Mouse (Mus musculus): ENCODE data around the gene Fads3. TPM values are rescaled to one million over a fixed set of nuclear protein-coding genes. Genes with fewer than 3 reads are reported as not detected.

Fads3 gene
- total and polyA plus RNA-seq, 3 experiments, result 2.3 to 11.2 TPM; not detected in 1

DNA sequence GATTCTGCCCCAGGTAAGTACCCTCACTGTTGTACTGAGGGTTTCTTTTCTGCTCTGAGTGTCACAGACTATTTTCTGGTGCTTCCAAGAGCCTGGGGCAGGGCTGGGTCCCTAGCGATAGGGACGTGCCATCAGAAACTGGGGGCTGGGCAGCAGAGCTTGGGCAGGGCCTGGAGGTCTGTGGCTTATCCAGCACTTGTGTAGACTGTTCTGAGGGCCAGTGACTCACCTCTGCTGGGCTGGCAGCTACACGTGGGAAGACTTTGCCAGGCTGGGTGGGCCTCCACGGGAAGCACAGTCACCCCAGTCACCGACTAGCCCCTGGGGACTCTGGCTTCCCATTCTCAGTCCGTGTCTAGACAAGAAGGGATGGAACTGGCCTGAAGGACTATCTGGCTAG is 863 bp downstream of the Fads3 start:
- DNase-seq (ENCODE audit: low read depth, low spot score), result peak; percentile 78
- Histone ChIP-seq H3K4me1 (ENCODE audit: control insufficient read depth in 1 of 2, insufficient read depth in 2 of 2, low read length in 2 of 2) (peaks cover 17 to 28% of the 10 kb centered on the region in 2 experiments), H3K36me3 (ENCODE audit: control insufficient read depth in 1 of 2, insufficient read depth in 2 of 2, low read length in 2 of 2) (peaks cover 0 to 18% of the 10 kb centered on the region in 2 experiments; a peak in 2 of 4 replicates), H3K79me2 (ENCODE audit: control insufficient read depth, insufficient read depth, low read length, poor library complexity) (no peaks in the 10 kb centered on the region), H3K9me3 (replicated peaks; ENCODE audit: insufficient read depth, low read length) (no peaks in the 10 kb centered on the region), H3K4me3 (ENCODE audit: control insufficient read depth in 1 of 2, insufficient read depth in 1 of 2, low read depth in 2 of 2, low read length in 2 of 2) (peak overlapping the region; percentile 52 to 68), H3K27me3 (ENCODE audit: control insufficient read depth in 1 of 2, insufficient read depth in 2 of 2, low read length in 2 of 2) (peaks cover 0 to 4% of the 10 kb centered on the region in 2 experiments; a peak in 1 of 4 replicates), H3K9ac (ENCODE audit: control insufficient read depth, low read depth, low read length, poor library complexity, severe bottlenecking) (no peak overlapping the region; the same call in 1 of the 2 replicates), H3K27ac (ENCODE audit: control insufficient read depth, low read depth, low read length) (no peak overlapping the region)
- TF ChIP-seq MAX (IDR thresholded peaks at IDR 0.05; ENCODE audit: low read length) (peak; percentile 36; the same call in 1 of the 2 replicates), ZC3H11A (IDR thresholded peaks at IDR 0.05; ENCODE audit: low read depth, low read length) (no peak), MAFK (IDR thresholded peaks at IDR 0.05; ENCODE audit: borderline replicate concordance, low read depth, low read length) (0 out of 2 replicates have a peak, but pooled peaks have one; percentile 11), UBTF (IDR thresholded peaks at IDR 0.05; ENCODE audit: borderline replicate concordance, insufficient read depth, low read depth, low read length) (no peak), ZMIZ1 (IDR thresholded peaks at IDR 0.05; ENCODE audit: low read depth, low read length) (no peak), TBP (IDR thresholded peaks at IDR 0.05; ENCODE audit: low read depth, low read length) (no peak), GATA1 (IDR thresholded peaks at IDR 0.05; ENCODE audit: low read depth, low read length) (peak; percentile 79), USF1 (IDR thresholded peaks at IDR 0.05; ENCODE audit: low read depth, low read length) (0 out of 2 replicates have a peak, but pooled peaks have one; percentile 2), CHD1 (IDR thresholded peaks at IDR 0.05; ENCODE audit: low read depth, low read length) (no peak), TCF12 (IDR thresholded peaks at IDR 0.05; ENCODE audit: low read depth, low read length) (peak; percentile 93), EP300 (IDR thresholded peaks at IDR 0.05; ENCODE audit: low read depth in 1 of 2, low read length in 2 of 2) (peak; percentile 80 to 87), KAT2A (conservative IDR thresholded peaks at IDR 0.05; ENCODE audit: low read depth, low read length) (no peak), BHLHE40 (IDR thresholded peaks at IDR 0.05; ENCODE audit: borderline replicate concordance, low read depth, low read length) (peak; percentile 43; the same call in 1 of the 2 replicates), USF2 (IDR thresholded peaks at IDR 0.05; ENCODE audit: borderline replicate concordance in 1 of 2, insufficient read depth in 1 of 2, low read depth in 1 of 2, low read length in 2 of 2) (no peak), HCFC1 (IDR thresholded peaks at IDR 0.05; ENCODE audit: low read depth, low read length) (no peak), ZNF384 (IDR thresholded peaks at IDR 0.05; ENCODE audit: low read depth, low read length) (no peak), CHD2 (IDR thresholded peaks at IDR 0.05; ENCODE audit: low read length) (peak; percentile 56; the same call in 1 of the 2 replicates), MYC (IDR thresholded peaks at IDR 0.05; ENCODE audit: low read depth, low read length) (no peak), E2F4 (IDR thresholded peaks at IDR 0.05; ENCODE audit: borderline replicate concordance, low read depth, low read length) (no peak), NELFE (IDR thresholded peaks at IDR 0.05; ENCODE audit: low read depth, low read length) (no peak; the same call in 1 of the 2 replicates), POLR2A (IDR thresholded peaks at IDR 0.05; ENCODE audit: control insufficient read depth in 1 of 2, insufficient read depth in 1 of 2, low read depth in 1 of 2, low read length in 2 of 2, poor library complexity in 1 of 2) (no peak), MYB (IDR thresholded peaks at IDR 0.05; ENCODE audit: low read depth, low read length) (no peak), JUND (IDR thresholded peaks at IDR 0.05; ENCODE audit: low read depth, low read length) (no peak), ZKSCAN1 (IDR thresholded peaks at IDR 0.05; ENCODE audit: low read depth, low read length) (no peak), ELF1 (IDR thresholded peaks at IDR 0.05; ENCODE audit: low read depth, low read length) (no peak), RCOR1 (IDR thresholded peaks at IDR 0.05; ENCODE audit: low read depth, low read length) (peak; percentile 52; the same call in 1 of the 2 replicates), RAD21 (IDR thresholded peaks at IDR 0.05; ENCODE audit: low read depth, low read length) (no peak), ETS1 (IDR thresholded peaks at IDR 0.05; ENCODE audit: low read depth, low read length) (peak; percentile 51; the same call in 1 of the 2 replicates), POLR2AphosphoS2 (IDR thresholded peaks at IDR 0.05; ENCODE audit: low read length) (no peak), MAZ (IDR thresholded peaks at IDR 0.05; ENCODE audit: low read depth, low read length) (0 out of 2 replicates have a peak, but pooled peaks have one; percentile 70), CTCF (IDR thresholded peaks at IDR 0.05 in 2 of 3, conservative IDR thresholded peaks at IDR 0.05 in 1 of 3; ENCODE audit: control insufficient read depth in 1 of 3, insufficient read depth in 1 of 3, low read depth in 2 of 3, low read length in 3 of 3, poor library complexity in 1 of 3, severe bottlenecking in 1 of 3) (no peak), MEF2A (IDR thresholded peaks at IDR 0.05; ENCODE audit: extremely low read depth, insufficient replicate concordance, low read depth, low read length, poor library complexity, severe bottlenecking) (no peak), GABPA (IDR thresholded peaks at IDR 0.05; ENCODE audit: low read depth, low read length) (no peak), SIN3A (IDR thresholded peaks at IDR 0.05; ENCODE audit: low read length) (peak; percentile 50), SMC3 (IDR thresholded peaks at IDR 0.05; ENCODE audit: low read depth, low read length) (no peak), POLR2AphosphoS5 (IDR thresholded peaks at IDR 0.05; ENCODE audit: borderline replicate concordance, low read depth, low read length) (no peak), TAL1 (IDR thresholded peaks at IDR 0.05; ENCODE audit: low read length) (peak; percentile 86)

Data from MEL (cell line).